Mouse (Mus musculus): ENCODE data around the gene Myof. TPM values are rescaled to one million over a fixed set of nuclear protein-coding genes. Genes with fewer than 3 reads are reported as not detected.

The Myof gene
- total RNA-seq, 2 experiments from 2014 or later, result 4.3 to 5.0 TPM

GRCm38 (mm10) chr19:38015180-38015872 is 28.1 kb downstream of the Myof start:
- peak; percentile 72 to 81 for DNase-seq (ENCODE audit: low spot score in 2 of 2)
- TF ChIP-seq CTCF (conservative IDR thresholded peaks at IDR 0.05), result no peak
- Histone ChIP-seq H3K27ac (peak overlapping the region; percentile 76), H3K4me3 (no peak overlapping the region)

- Histone ChIP-seq H3K4me3 (no peak overlapping the region), H3K27ac (peak overlapping the region; percentile 76; the same call in 1 of the 2 replicates)
- TF ChIP-seq CTCF (conservative IDR thresholded peaks at IDR 0.05), result no peak
- no peak for DNase-seq (ENCODE audit: low spot score in 2 of 2)
These were observed 28.9 kb downstream of the Myof start for GRCm38 (mm10) chr19:38014443-38014842.

- DNase-seq (ENCODE audit: low spot score in 2 of 2), result no peak
- H3K4me3 ChIP-seq, result no peak overlapping the region
- H3K27ac ChIP-seq, result no peak overlapping the region
- no peak for TF ChIP-seq CTCF (conservative IDR thresholded peaks at IDR 0.05)
These were observed 32.0 kb downstream of the Myof start for GRCm38 (mm10) chr19:38011379-38011778.

GRCm38 (mm10) chr19:38004809-38005380 is 38.5 kb downstream of the Myof start:
- no peak for DNase-seq (ENCODE audit: low spot score in 2 of 2)
- no peak overlapping the region for H3K4me3 ChIP-seq
- no peak overlapping the region for H3K27ac ChIP-seq
- no peak for TF ChIP-seq CTCF (conservative IDR thresholded peaks at IDR 0.05)

- no peak for DNase-seq (ENCODE audit: low spot score in 2 of 2)
- TF ChIP-seq CTCF (conservative IDR thresholded peaks at IDR 0.05), result no peak
These were observed 39.5 kb downstream of the Myof start for GRCm38 (mm10) chr19:38003671-38004521.

GRCm38 (mm10) chr19:38002816-38003215 is 40.6 kb downstream of the Myof start:
- no peak for DNase-seq (ENCODE audit: low spot score in 2 of 2)
- TF ChIP-seq CTCF (conservative IDR thresholded peaks at IDR 0.05), result no peak
- no peak overlapping the region for H3K27ac ChIP-seq
- no peak overlapping the region for H3K4me3 ChIP-seq

More at GRCm38 (mm10) chr19:38003671-38004521, 39.5 kb downstream of the Myof start:
- no peak overlapping the region for H3K4me3 ChIP-seq
- H3K27ac ChIP-seq, result no peak overlapping the region

- no peak for TF ChIP-seq CTCF (conservative IDR thresholded peaks at IDR 0.05)
- no peak for DNase-seq (ENCODE audit: low spot score in 2 of 2)
- Histone ChIP-seq H3K27ac (no peak overlapping the region), H3K4me3 (no peak overlapping the region)
These were observed 42.4 kb downstream of the Myof start for GRCm38 (mm10) chr19:38000990-38001389.

GRCm38 (mm10) chr19:37999941-38000340 is 43.4 kb downstream of the Myof start:
- TF ChIP-seq CTCF (conservative IDR thresholded peaks at IDR 0.05), result no peak
- H3K27ac ChIP-seq, result no peak overlapping the region
- no peak for DNase-seq (ENCODE audit: low spot score in 2 of 2)
- H3K4me3 ChIP-seq, result no peak overlapping the region

- TF ChIP-seq CTCF (conservative IDR thresholded peaks at IDR 0.05), result no peak
- Histone ChIP-seq H3K27ac (no peak overlapping the region), H3K4me3 (no peak overlapping the region)
- DNase-seq (ENCODE audit: low spot score in 2 of 2), result no peak
These were observed 49.1 kb downstream of the Myof start for GRCm38 (mm10) chr19:37994301-37994700.

GRCm38 (mm10) chr19:37992184-37992554 is 51.2 kb downstream of the Myof start:
- no peak for DNase-seq (ENCODE audit: low spot score in 2 of 2)
- Histone ChIP-seq H3K4me3 (no peak overlapping the region), H3K27ac (peak overlapping the region; percentile 73)
- no peak for TF ChIP-seq CTCF (conservative IDR thresholded peaks at IDR 0.05)

GRCm38 (mm10) chr19:37991399-37992183 is 51.8 kb downstream of the Myof start:
- TF ChIP-seq CTCF (conservative IDR thresholded peaks at IDR 0.05), result no peak
- DNase-seq (ENCODE audit: low spot score in 2 of 2), result peak; percentile 75 to 83
- Histone ChIP-seq H3K4me3 (no peak overlapping the region), H3K27ac (peak overlapping the region; percentile 80)

- Histone ChIP-seq H3K27ac (no peak overlapping the region; the same call in 1 of the 2 replicates), H3K4me3 (no peak overlapping the region)
- TF ChIP-seq CTCF (conservative IDR thresholded peaks at IDR 0.05), result no peak
- peak; percentile 2 to 21 for DNase-seq (ENCODE audit: low spot score in 2 of 2)
These were observed 53.4 kb downstream of the Myof start for GRCm38 (mm10) chr19:37989971-37990370.

Measured in layer of hippocampus, adult 2 months (tissue).